Mouse (Mus musculus): Measurements from ENCODE around the gene Phldb1. TPM values are rescaled to one million over a fixed set of nuclear protein-coding genes. Genes with fewer than 3 reads are reported as not detected.
A peak's percentile ranks its signal among the peaks of the same experiment; 100 is the strongest.

Gene Phldb1
- polyA plus RNA-seq, 1 experiment from 2014 or later: 38.6 TPM

DNA sequence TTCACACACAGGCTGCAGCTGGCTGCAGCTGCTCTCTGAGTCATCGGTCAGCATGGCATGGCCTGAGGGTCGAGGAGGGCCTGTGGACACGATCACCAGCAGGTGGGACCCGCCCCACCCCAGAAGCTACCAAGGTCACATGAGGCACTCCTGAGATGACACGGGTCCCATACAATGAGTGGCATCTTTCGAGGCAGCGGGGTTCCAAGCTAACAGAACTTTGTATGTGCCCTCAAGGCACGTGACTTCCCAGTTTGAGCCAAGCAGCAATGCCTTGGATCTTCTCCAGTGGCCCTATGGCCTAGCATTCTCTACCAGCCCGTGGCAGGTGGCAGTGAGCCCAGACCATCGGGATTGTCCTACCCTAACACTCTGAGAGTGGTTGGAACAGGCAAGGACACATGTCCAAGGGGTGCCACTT, 17.2 kb downstream of the Phldb1 start:
- H3K4me1 ChIP-seq: peaks cover 43% of the 10 kb centered on the region
- no peak overlapping the region for H3K9ac ChIP-seq
- H3K4me2 ChIP-seq (replicated peaks): no peak overlapping the region
- H3K9me3 ChIP-seq (replicated peaks): no peaks in the 10 kb centered on the region
- WGBS: 76% methylated on average over 10 of the region's 10 CpGs
- no peaks in the 10 kb centered on the region for H3K27me3 ChIP-seq
- no peak for ATAC-seq (ENCODE audit: insufficient number of reproducible peaks, low FRiP score, low TSS enrichment, low read depth)
- H3K36me3 ChIP-seq: peaks cover 46% of the 10 kb centered on the region
- no peak overlapping the region for H3K4me3 ChIP-seq (replicated peaks)
- no peak overlapping the region for H3K27ac ChIP-seq (replicated peaks)

DNA sequence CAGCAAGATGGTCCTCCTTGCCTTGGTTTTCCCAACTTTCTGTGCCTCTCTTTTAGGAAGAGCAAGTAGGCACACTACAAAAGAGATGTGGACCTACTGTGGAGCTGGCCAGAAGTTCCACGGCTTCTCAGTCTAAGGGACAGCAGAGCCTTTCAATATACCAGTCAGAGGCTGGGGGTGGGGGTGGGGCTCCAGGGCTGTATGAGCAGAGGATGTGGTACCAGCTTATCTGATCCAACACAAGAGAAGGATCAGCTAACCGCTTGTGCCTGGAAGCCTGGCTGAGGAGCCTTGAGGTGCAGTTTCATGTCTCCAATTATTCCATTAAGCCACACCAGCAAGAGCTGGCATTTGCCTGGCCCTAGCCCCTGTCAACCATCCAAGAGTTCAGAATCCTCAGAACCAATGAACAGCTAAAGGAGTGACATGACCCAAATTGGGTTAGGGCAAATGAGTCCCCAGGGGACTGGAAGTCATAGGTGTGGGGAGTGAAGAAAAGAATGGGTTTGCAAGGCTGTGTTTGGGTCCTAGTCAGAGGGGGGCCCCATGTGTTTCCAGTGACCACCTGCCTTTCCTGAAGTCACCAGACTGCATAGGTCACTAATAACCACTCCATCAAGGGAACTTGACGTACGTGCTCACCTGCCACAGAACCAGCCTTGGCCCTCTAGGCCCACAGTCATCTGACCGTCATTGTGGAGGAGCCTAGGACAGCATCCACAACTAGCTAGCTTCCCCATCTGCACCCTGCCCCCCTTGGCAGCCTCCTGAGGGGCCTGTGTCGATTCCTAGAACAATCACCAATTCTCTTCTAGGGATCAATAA, 17.8 kb downstream of the Phldb1 start:
- no peak for ATAC-seq (ENCODE audit: insufficient number of reproducible peaks, low FRiP score, low TSS enrichment, low read depth)
- H3K36me3 ChIP-seq: peaks cover 52% of the 10 kb centered on the region
- H3K4me3 ChIP-seq (replicated peaks): no peak overlapping the region
- H3K9ac ChIP-seq: no peak overlapping the region
- H3K9me3 ChIP-seq (replicated peaks): no peaks in the 10 kb centered on the region
- H3K4me2 ChIP-seq (replicated peaks): no peak overlapping the region
- H3K4me1 ChIP-seq: peaks cover 39% of the 10 kb centered on the region
- 76% methylated on average over 6 of the region's 6 CpGs for WGBS
- H3K27ac ChIP-seq (replicated peaks): no peak overlapping the region
- H3K27me3 ChIP-seq: no peaks in the 10 kb centered on the region

DNA sequence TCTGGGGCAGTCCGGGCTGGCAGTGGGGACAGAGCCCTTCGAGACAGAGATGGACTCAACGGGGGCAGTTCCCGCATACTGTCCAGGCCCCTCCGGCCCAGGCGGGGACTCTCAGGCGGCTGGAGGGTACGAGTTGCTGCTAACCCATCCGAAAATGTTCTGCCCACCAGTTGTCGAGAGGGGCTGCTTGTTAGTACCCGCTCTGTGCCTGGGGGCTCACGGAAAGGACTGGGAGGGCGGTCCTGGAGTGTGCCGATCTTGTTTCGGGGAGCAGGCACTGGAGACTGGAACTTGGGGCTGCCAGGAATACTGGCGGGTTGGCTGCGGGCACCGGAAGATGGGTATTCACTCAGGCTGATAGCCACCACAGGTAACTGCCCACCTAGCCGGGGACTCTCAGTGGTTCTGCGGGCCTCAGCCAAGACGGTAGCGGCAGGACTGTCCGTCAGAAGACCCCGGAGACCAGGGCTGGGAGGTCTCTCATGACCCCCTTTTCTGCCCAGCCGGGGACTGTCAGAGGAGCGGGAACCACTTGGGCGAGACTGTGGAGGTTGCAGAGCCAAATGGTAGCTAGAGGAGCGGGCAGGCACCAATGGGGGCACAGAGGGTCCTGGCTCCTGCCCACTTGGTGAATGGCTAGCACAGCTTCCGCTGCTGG, 19.2 kb downstream of the Phldb1 start:
- Histone ChIP-seq H3K4me2 (replicated peaks) (no peak overlapping the region), H3K27ac (replicated peaks) (no peak overlapping the region), H3K4me3 (replicated peaks) (no peak overlapping the region), H3K27me3 (no peaks in the 10 kb centered on the region), H3K4me1 (peaks cover 34% of the 10 kb centered on the region), H3K9ac (no peak overlapping the region), H3K9me3 (replicated peaks) (no peaks in the 10 kb centered on the region), H3K36me3 (peaks cover 66% of the 10 kb centered on the region)
- WGBS: 92% methylated on average over 29 of the region's 29 CpGs
- no peak for ATAC-seq (ENCODE audit: insufficient number of reproducible peaks, low FRiP score, low TSS enrichment, low read depth)

DNA sequence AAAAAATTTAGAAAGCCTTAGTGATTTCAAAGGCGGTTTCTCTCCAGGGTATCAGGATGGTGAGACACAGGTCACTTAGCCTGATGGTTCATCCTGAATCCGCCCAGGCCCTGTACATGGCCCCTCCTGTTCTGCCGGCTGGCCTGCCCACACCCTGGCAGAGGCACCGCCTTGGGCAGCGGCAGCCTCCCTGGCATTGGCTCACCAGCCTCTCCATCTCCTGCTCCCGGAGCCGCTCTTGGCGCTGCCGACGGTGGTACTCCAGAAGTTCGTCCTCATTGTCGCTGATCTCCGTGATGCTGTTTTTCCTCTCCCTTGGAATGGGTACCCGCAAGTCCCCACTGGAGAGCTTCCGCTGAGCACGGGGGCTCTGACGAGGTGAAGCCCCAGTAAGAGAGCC, 19.9 kb downstream of the Phldb1 start:
- no peak for ATAC-seq (ENCODE audit: insufficient number of reproducible peaks, low FRiP score, low TSS enrichment, low read depth)
- Histone ChIP-seq H3K9ac (no peak overlapping the region), H3K4me1 (peaks cover 34% of the 10 kb centered on the region), H3K4me3 (replicated peaks) (no peak overlapping the region), H3K27me3 (no peaks in the 10 kb centered on the region), H3K9me3 (replicated peaks) (no peaks in the 10 kb centered on the region), H3K4me2 (replicated peaks) (no peak overlapping the region), H3K36me3 (peaks cover 73% of the 10 kb centered on the region), H3K27ac (replicated peaks) (no peak overlapping the region)
- WGBS: 87% methylated on average over 17 of the region's 17 CpGs

DNA sequence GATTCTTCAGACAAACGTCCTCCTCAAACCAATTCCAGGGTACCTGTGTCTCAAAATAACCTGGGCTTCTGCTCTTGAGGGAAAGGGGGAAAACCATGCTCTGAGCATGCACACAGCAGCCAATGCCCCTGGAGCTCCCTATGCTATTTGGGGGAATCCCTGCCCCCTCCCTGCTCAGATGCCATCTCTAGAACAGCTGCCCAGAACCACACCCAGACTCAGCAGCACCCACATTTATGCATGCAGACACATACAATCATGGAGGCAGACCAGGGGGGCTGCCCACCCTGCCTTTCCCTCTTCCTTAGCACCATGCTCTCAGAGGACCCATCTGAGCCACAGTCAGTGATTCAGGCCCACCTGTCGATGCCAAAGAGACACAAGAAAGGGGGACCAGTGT, 21.4 kb downstream of the Phldb1 start:
- Histone ChIP-seq H3K4me3 (replicated peaks) (no peak overlapping the region), H3K4me1 (peaks cover 37% of the 10 kb centered on the region), H3K27me3 (no peaks in the 10 kb centered on the region), H3K9ac (no peak overlapping the region; the same call in 1 of the 2 replicates), H3K9me3 (replicated peaks) (no peaks in the 10 kb centered on the region), H3K4me2 (replicated peaks) (no peak overlapping the region), H3K36me3 (peaks cover 73% of the 10 kb centered on the region), H3K27ac (replicated peaks) (no peak overlapping the region)
- ATAC-seq (ENCODE audit: insufficient number of reproducible peaks, low FRiP score, low TSS enrichment, low read depth): no peak
- WGBS: 68% methylated on average over 2 of the region's 2 CpGs

DNA sequence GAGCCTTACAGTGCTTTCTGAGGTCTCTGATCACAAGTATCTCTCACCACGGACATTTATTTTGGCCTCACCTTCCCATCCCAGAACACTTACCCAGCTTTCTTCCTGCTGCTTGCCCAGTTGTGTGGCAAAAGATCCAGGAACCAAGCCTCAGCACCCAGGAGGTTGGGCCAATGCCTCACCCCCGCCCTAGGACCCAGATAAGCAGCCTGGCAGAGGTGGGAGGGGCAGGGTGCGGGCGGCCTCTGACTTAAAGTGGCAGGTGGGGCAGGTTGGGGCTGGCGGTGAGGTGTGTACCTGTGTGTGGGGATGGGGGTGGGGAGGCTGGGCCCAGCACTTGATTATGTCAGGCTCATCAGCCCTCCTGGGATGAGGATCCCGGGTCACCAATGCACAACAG, 21.9 kb downstream of the Phldb1 start:
- Histone ChIP-seq H3K9ac (no peak overlapping the region), H3K4me3 (replicated peaks) (no peak overlapping the region), H3K4me2 (replicated peaks) (no peak overlapping the region), H3K4me1 (peaks cover 42% of the 10 kb centered on the region), H3K9me3 (replicated peaks) (no peaks in the 10 kb centered on the region), H3K36me3 (peaks cover 68% of the 10 kb centered on the region), H3K27me3 (no peaks in the 10 kb centered on the region), H3K27ac (replicated peaks) (no peak overlapping the region)
- 73% methylated on average over 6 of the region's 6 CpGs for WGBS
- ATAC-seq (ENCODE audit: insufficient number of reproducible peaks, low FRiP score, low TSS enrichment, low read depth): no peak

DNA sequence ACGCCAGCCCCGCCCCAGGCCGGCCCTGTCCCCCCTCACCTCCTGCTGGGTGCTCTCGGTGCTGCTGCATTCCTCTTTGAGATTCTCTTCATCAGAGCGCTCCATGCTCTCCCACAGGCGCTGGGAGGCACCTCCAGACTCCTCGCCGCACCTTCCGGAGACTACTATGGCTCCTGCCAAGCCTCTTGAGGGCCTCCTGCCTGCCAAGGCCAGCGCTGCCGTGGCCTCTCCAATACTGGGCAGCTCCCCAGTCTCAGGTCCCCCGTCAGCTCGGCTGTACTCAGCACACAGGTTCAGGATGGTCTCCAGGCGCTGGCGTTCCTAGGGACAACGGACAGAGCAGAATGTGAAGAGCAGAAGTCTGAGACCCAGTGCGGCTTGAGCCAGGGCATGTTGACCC, 23.4 kb downstream of the Phldb1 start:
- Histone ChIP-seq H3K4me2 (replicated peaks) (no peak overlapping the region), H3K27me3 (no peaks in the 10 kb centered on the region), H3K9ac (no peak overlapping the region), H3K4me1 (peaks cover 48% of the 10 kb centered on the region), H3K9me3 (replicated peaks) (no peaks in the 10 kb centered on the region), H3K36me3 (peaks cover 70% of the 10 kb centered on the region), H3K4me3 (replicated peaks) (no peak overlapping the region), H3K27ac (replicated peaks) (no peak overlapping the region)
- ATAC-seq (ENCODE audit: insufficient number of reproducible peaks, low FRiP score, low TSS enrichment, low read depth): no peak
- WGBS: 69% methylated on average over 17 of the region's 17 CpGs

DNA sequence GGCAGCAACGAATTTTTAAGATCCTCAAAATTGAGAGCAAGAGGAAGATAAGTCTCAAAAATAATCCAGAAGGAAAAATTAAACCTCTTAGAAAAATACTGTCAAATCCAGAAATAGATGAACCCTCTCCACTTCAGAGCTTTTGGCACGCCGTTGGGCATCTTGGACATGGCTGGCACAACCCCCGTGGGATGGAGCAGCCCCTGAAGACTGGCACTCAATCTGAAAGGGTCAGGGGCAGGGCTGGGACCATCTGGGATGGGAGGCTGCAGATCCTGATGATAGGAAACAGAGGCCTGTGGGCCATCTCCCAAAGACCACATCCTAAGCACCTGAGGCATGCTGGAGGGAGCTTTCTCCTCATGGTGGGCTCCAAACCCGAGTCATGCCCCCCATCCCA, 24.8 kb downstream of the Phldb1 start:
- no peak overlapping the region for H3K9ac ChIP-seq
- no peak overlapping the region for H3K4me2 ChIP-seq (replicated peaks)
- no peaks in the 10 kb centered on the region for H3K9me3 ChIP-seq (replicated peaks)
- WGBS: 76% methylated on average over 5 of the region's 5 CpGs
- no peak overlapping the region for H3K27ac ChIP-seq (replicated peaks)
- peaks cover 70% of the 10 kb centered on the region for H3K36me3 ChIP-seq
- ATAC-seq (ENCODE audit: insufficient number of reproducible peaks, low FRiP score, low TSS enrichment, low read depth): no peak
- H3K4me3 ChIP-seq (replicated peaks): no peak overlapping the region
- no peaks in the 10 kb centered on the region for H3K27me3 ChIP-seq
- peaks cover 48% of the 10 kb centered on the region for H3K4me1 ChIP-seq

DNA sequence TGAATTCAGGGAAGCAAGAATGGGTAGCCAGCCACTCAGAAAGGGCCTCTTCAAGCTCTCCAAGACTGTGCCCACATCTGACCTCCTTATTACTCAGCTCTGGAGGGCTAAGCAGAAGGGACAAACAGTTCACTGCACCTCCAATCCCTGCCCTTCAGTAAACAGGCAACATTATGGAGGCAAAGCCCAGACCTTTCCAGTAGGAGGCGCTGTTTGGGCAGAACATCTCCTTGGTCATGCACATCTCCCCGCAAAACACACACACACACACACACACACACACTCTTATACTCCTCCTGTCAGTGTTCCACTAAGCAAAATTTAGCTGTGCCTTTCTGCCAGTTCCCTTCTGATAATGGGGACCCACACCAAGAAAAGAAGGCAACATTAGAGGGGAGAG, 25.4 kb downstream of the Phldb1 start:
- peaks cover 48% of the 10 kb centered on the region for H3K4me1 ChIP-seq
- no peak for ATAC-seq (ENCODE audit: insufficient number of reproducible peaks, low FRiP score, low TSS enrichment, low read depth)
- no peak overlapping the region for H3K4me2 ChIP-seq (replicated peaks)
- H3K27ac ChIP-seq (replicated peaks): peak overlapping the region; percentile 68; the same call in 1 of the 2 replicates
- no peaks in the 10 kb centered on the region for H3K9me3 ChIP-seq (replicated peaks)
- no peaks in the 10 kb centered on the region for H3K27me3 ChIP-seq
- peaks cover 71% of the 10 kb centered on the region for H3K36me3 ChIP-seq
- 54% methylated on average over 2 of the region's 2 CpGs for WGBS
- no peak overlapping the region for H3K4me3 ChIP-seq (replicated peaks)
- H3K9ac ChIP-seq: no peak overlapping the region

DNA sequence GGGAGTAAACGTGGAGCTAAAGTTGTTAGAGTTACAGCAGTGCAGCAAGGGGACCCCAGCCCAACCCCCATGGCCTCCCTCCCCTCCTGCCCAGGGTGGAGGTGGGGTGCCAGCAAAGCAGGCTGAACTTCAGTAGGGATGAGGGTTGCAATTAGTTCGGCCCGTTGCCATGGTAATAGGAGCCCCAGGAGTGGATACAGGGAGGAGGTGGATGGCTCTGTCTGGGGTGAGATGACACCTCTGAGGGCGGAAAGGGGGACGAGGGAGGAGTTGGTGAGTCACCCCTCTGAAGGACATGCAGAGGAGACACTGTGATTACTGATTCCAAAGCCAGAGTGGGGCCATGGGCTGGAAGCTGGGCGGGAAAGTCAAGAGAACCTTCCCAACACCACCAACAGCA, 26.1 kb downstream of the Phldb1 start:
- Histone ChIP-seq H3K36me3 (peaks cover 72% of the 10 kb centered on the region), H3K4me2 (replicated peaks) (peak overlapping the region; percentile 74), H3K27me3 (no peaks in the 10 kb centered on the region), H3K4me3 (replicated peaks) (peak overlapping the region; percentile 48), H3K4me1 (peaks cover 48% of the 10 kb centered on the region), H3K9me3 (replicated peaks) (no peaks in the 10 kb centered on the region), H3K9ac (no peak overlapping the region; the same call in 1 of the 2 replicates), H3K27ac (replicated peaks) (peak overlapping the region; percentile 68)
- ATAC-seq (ENCODE audit: insufficient number of reproducible peaks, low FRiP score, low TSS enrichment, low read depth): peak; percentile 47
- WGBS: 22% methylated on average over 6 of the region's 6 CpGs

DNA sequence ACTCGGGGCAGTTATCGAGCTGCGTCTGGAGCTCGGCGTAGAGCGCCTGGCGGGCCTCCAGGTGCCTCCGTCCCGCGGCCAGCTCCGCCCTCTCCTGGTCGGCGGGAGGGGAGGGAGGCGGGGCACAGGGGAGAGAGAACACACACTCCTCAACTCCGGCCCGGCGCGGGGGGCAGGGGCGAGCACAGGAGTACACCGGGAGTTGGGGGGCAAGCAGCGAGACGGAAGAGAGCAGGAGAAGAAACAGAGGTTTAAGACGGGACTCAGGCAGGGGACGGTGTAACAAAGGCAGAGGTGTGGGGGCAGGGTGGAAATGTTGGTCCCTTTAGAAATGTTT, 26.6 kb downstream of the Phldb1 start:
- 3% methylated on average over 20 of the region's 24 CpGs for WGBS
- peak overlapping the region; percentile 68 for H3K27ac ChIP-seq (replicated peaks)
- H3K4me1 ChIP-seq: peaks cover 43% of the 10 kb centered on the region
- H3K4me2 ChIP-seq (replicated peaks): peak overlapping the region; percentile 74
- H3K4me3 ChIP-seq (replicated peaks): peak overlapping the region; percentile 48
- ATAC-seq (ENCODE audit: insufficient number of reproducible peaks, low FRiP score, low TSS enrichment, low read depth): peak; percentile 78
- peak overlapping the region; percentile 28; the same call in 1 of the 2 replicates for H3K9ac ChIP-seq
- peaks cover 73% of the 10 kb centered on the region for H3K36me3 ChIP-seq
- no peaks in the 10 kb centered on the region for H3K27me3 ChIP-seq
- no peaks in the 10 kb centered on the region for H3K9me3 ChIP-seq (replicated peaks)
